Mouse (Mus musculus) yolk sac, embryonic 10.5 days (tissue): ENCODE data around the gene Tmx1.

ENCODE experiments used
- DNase-seq: peaks from one replicate; pipeline ENCODE4 v3.0.0-alpha.2; 2017; ENCODE audit warnings: low spot score

The Tmx1 gene

GRCm38 (mm10) chr12:70486716-70487480, 34.0 kb downstream of the Tmx1 start:
- DNase-seq: no peak

DNA sequence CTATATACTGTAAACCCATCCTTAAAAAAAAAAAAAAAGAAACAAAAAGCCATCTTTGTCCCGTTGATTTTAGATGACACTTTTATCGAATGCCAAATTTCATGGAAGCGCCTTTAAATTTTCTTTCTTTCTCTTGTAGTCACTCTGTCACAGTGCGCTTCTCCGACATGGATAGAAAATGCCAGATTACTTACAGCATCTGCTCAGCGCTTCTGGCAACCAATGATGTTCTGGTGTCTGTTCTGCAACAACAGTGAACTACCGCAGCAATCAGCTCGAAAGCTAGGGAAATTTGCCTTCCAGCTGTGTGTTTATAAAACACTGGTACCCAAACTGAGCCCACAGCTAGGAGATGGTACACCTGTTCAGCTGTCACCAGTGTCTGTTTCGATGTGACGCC, 39.5 kb downstream of the Tmx1 start:
- no peak for DNase-seq

DNA sequence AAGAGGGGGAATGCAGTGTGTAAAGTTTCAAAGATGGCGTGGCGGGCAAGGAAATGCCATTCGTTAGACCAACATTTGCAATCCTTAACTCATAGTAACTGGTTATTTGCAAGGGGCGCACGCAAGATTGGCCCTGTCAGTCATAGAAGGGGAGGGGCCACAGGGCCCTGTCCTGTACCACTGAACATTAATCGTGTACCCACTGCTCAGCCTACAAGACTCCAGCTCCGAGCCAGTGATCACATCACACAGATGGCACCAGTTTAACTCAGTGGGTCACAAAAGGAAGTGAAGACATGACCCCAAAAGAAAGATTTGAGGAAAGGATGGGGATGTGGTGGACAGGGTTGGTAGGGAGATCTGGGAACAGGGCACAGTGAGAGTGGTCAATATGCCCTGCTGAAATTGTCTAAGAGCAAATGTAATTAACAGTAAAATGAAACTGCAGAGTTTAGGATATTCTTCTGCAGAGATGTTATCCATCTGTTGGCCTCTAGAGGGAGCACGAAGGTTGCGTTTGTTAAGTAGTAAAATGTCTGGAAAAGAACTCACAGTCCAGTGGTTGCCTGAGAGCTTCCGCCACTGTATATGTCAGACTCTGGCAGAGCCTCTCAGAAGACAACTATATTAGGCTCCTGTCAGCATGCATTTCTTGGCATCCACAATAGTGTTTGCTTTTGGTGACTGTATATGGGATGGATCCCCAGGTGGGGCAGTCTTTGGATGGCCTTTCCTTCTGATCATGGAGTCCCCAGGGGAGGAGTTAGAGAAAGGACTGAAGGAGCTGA, 41.8 kb downstream of the Tmx1 start:
- peak; percentile 38 for DNase-seq

- no peak for DNase-seq
Measured at GRCm38 (mm10) chr12:70495282-70495922, 42.5 kb downstream of the Tmx1 start.

DNA sequence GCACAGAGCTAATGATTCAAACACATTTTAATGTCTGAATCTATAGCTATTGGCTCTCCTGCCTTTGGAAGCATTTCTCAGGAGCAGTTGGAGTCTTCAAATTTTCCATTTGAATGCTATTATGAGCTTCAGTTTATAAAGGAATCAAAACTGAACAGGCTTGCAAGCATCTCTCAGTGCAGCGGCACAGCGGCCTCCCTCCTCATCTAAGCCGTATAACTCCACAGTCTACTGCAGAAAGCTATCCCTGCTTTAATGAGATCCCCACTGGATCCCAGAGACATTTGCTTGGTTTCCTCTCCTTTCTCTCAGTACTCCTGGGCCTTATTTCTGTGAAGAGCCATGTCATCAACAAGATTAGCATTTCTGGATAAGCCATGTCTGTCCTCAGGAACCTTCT, 45.2 kb downstream of the Tmx1 start:
- DNase-seq: no peak

DNA sequence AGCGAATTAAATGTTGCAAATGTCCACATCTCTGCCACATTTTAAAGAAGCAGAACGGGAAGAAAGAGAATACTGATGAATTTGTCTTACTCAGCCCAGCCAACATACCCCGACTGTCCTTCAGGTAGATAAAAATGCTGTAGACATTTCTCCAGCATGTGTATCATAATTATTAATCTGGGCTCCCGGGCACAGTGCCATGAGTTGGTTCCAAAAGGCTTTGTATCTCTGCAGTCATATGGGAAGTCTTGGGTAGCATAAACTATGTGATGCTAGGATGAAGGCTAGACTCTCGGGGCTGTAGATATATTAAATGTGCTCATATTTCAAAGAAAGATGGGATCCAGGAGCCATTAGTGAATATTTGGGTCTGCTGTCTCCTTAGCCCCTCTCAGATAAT, 53.1 kb downstream of the Tmx1 start:
- DNase-seq: no peak

DNA sequence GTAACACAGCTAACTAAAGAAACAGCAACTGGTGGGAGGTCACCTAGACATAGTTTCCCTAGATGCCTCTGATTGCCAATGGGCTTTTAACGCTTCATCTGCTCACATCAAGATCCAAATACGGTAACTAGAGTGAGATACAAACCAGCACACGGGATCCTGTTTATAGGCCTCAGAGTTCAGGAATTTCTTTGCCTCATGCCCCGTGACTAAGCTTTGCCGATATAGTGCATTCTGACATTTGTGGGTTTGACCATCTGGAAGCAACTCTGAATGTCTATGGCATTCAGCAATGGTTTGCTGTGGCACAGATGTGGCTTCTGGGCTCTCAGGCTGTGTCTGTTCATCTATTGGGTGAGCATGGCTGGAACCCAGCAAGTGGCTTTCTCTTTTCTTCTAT, 59.1 kb downstream of the Tmx1 start:
- no peak for DNase-seq

- DNase-seq: no peak
Measured at GRCm38 (mm10) chr12:70512431-70512830, 59.5 kb downstream of the Tmx1 start.
